Mouse (Mus musculus): ENCODE measurements around the gene Lgals12.
A peak's percentile ranks its signal among the peaks of the same experiment; 100 is the strongest.

The Lgals12 gene

GRCm38 (mm10) chr19:7583599-7583998, 23.4 kb downstream of the Lgals12 start:
- no peak for DNase-seq (ENCODE audit: low spot score in 2 of 2)

GRCm38 (mm10) chr19:7583101-7583500, 23.9 kb downstream of the Lgals12 start:
- DNase-seq (ENCODE audit: low spot score in 2 of 2), result no peak

- no peak for DNase-seq (ENCODE audit: low spot score in 2 of 2)
Observed at GRCm38 (mm10) chr19:7581042-7581441, 26.0 kb downstream of the Lgals12 start.

- DNase-seq (ENCODE audit: low spot score in 2 of 2), result no peak
Observed at GRCm38 (mm10) chr19:7577710-7578109, 29.3 kb downstream of the Lgals12 start.

- no peak for DNase-seq (ENCODE audit: low spot score in 2 of 2)
Observed at GRCm38 (mm10) chr19:7576180-7576579, 30.8 kb downstream of the Lgals12 start.

- DNase-seq (ENCODE audit: low spot score in 2 of 2), result no peak
Observed at GRCm38 (mm10) chr19:7569650-7570049, 37.3 kb downstream of the Lgals12 start.

GRCm38 (mm10) chr19:7568364-7568763, 38.6 kb downstream of the Lgals12 start:
- no peak for DNase-seq (ENCODE audit: low spot score in 2 of 2)

GRCm38 (mm10) chr19:7566826-7567225, 40.2 kb downstream of the Lgals12 start:
- peak in 1 of 2 experiments; percentile 48 for DNase-seq (ENCODE audit: low spot score in 2 of 2)

GRCm38 (mm10) chr19:7564457-7564856, 42.5 kb downstream of the Lgals12 start:
- DNase-seq (ENCODE audit: low spot score in 2 of 2), result no peak

- DNase-seq (ENCODE audit: low spot score in 2 of 2), result no peak
Observed at GRCm38 (mm10) chr19:7563676-7564075, 43.3 kb downstream of the Lgals12 start.

GRCm38 (mm10) chr19:7562601-7563129, 44.3 kb downstream of the Lgals12 start:
- DNase-seq (ENCODE audit: low spot score in 2 of 2), result no peak

- no peak for DNase-seq (ENCODE audit: low spot score in 2 of 2)
Observed at GRCm38 (mm10) chr19:7561456-7561855, 45.5 kb downstream of the Lgals12 start.

GRCm38 (mm10) chr19:7559986-7560385, 47.0 kb downstream of the Lgals12 start:
- DNase-seq (ENCODE audit: low spot score in 2 of 2), result no peak

- no peak for DNase-seq (ENCODE audit: low spot score in 2 of 2)
Observed at GRCm38 (mm10) chr19:7558675-7559074, 48.3 kb downstream of the Lgals12 start.

GRCm38 (mm10) chr19:7557844-7558243, 49.1 kb downstream of the Lgals12 start:
- no peak for DNase-seq (ENCODE audit: low spot score in 2 of 2)

GRCm38 (mm10) chr19:7557328-7557822, 49.6 kb downstream of the Lgals12 start, which contains the start of gene Pla2g16:
Pla2g16 (plus strand) TSS chr19:7557459.
- DNase-seq (ENCODE audit: low spot score in 2 of 2), result peak in 1 of 2 experiments; percentile 56

GRCm38 (mm10) chr19:7556641-7557040, 50.4 kb downstream of the Lgals12 start:
- DNase-seq (ENCODE audit: low spot score in 2 of 2), result no peak

GRCm38 (mm10) chr19:7554881-7555280, 52.1 kb downstream of the Lgals12 start:
- DNase-seq (ENCODE audit: low spot score in 2 of 2), result no peak

- DNase-seq (ENCODE audit: low spot score in 2 of 2), result no peak
Observed at GRCm38 (mm10) chr19:7553441-7553840, 53.6 kb downstream of the Lgals12 start.

- no peak for DNase-seq (ENCODE audit: low spot score in 2 of 2)
Observed at GRCm38 (mm10) chr19:7552301-7552673, 54.7 kb downstream of the Lgals12 start.

- DNase-seq (ENCODE audit: low spot score in 2 of 2), result no peak
Observed at GRCm38 (mm10) chr19:7551550-7552300, 55.3 kb downstream of the Lgals12 start.

GRCm38 (mm10) chr19:7548924-7549323, 58.1 kb downstream of the Lgals12 start:
- DNase-seq (ENCODE audit: low spot score in 2 of 2), result no peak
